Comparison of ENCODE assay signal across 8 mouse cellular contexts in genomic region chr17:50291485-50292200, GRCm38 (mm10). TPM values are rescaled to one million over a fixed set of nuclear protein-coding genes. Genes with fewer than 3 reads are reported as not detected.
DNase-seq lines count a peak whose midpoint lies in the region; ATAC-seq lines count a peak whose summit lies in the region.

No protein-coding gene starts in this region.

- no peak overlapping the region for H3K27ac ChIP-seq in forebrain, embryonic 10.5 days
- H3K27ac ChIP-seq in forebrain, embryonic 12.5 days, result no peak overlapping the region

- ATAC-seq in forebrain, embryonic 12.5 days (ENCODE audit: low FRiP score), result no peak
- ATAC-seq in granulocyte monocyte progenitor cell, adult 5-6 weeks (replicated peaks; ENCODE audit: poor library complexity, severe bottlenecking), result peak; percentile 38; the same call in 1 of the 2 replicates

- H3K4me1 ChIP-seq in forebrain, embryonic 10.5 days, result peaks cover 12% of the 10 kb centered on the region
- H3K4me1 ChIP-seq in forebrain, embryonic 12.5 days, result no peaks in the 10 kb centered on the region

- H3K36me3 ChIP-seq in forebrain, embryonic 10.5 days (replicated peaks), result peaks cover 6% of the 10 kb centered on the region; the same call in 1 of the 2 replicates
- H3K36me3 ChIP-seq in forebrain, embryonic 12.5 days (replicated peaks), result no peaks in the 10 kb centered on the region

- no peak overlapping the region for H3K9ac ChIP-seq in forebrain, embryonic 12.5 days

- H3K4me2 ChIP-seq in forebrain, embryonic 12.5 days, result no peak overlapping the region

- peaks cover 20% of the 10 kb centered on the region for H3K9me3 ChIP-seq in forebrain, embryonic 10.5 days
- peaks cover 15% of the 10 kb centered on the region for H3K9me3 ChIP-seq in forebrain, embryonic 12.5 days

- WGBS in forebrain, embryonic 10.5 days, result 31% methylated on average over 3 of the region's 3 CpGs
- 19% methylated on average over 3 of the region's 3 CpGs for WGBS in forebrain, embryonic 12.5 days

- H3K4me3 ChIP-seq in forebrain, embryonic 10.5 days, result peak overlapping the region; percentile 55
- H3K4me3 ChIP-seq in forebrain, embryonic 12.5 days (replicated peaks), result no peak overlapping the region

- DNase-seq in forebrain, embryonic 10.5 days (ENCODE audit: extremely low spot score, low spot score), result no peak
- DNase-seq in lung, postnatal 25 days (ENCODE audit: low spot score), result peak; percentile 48
- DNase-seq in lung, postnatal 14 days, result no peak
- peak; percentile 13 for DNase-seq in skeletal muscle tissue, adult 2 months (ENCODE audit: low read depth, low spot score)
- no peak for DNase-seq in urinary bladder, postnatal 4 days (ENCODE audit: low spot score in 2 of 2)
- no peak for DNase-seq in adrenal gland, postnatal 14 days

- H3K27me3 ChIP-seq in forebrain, embryonic 10.5 days (ENCODE audit: poor library complexity, severe bottlenecking), result no peaks in the 10 kb centered on the region
- no peaks in the 10 kb centered on the region for H3K27me3 ChIP-seq in forebrain, embryonic 12.5 days

RNA-seq across cellular contexts. Expression of gene Dazl, which starts 1.8 kb away (rescaled TPM):
- 0.23 TPM in 1 of 2 replicates, not detected in the other for polyA plus RNA-seq in forebrain, embryonic 10.5 days (2016; fragmentation: Nextera tagmentation; extraction: Ambion mirVana)
- 0.33 and 0.45 TPM in 2 replicates for polyA plus RNA-seq in forebrain, embryonic 12.5 days (2016; fragmentation: Nextera tagmentation; extraction: Ambion mirVana)
- total RNA-seq in granulocyte monocyte progenitor cell, adult 5-6 weeks (2014; fragmentation: Nextera tagmentation), result not detected in 2 replicates
- total RNA-seq in granulocyte monocyte progenitor cell, adult 5-6 weeks (2017), result not detected in 2 replicates
- 0.26 and 0.53 TPM in 2 replicates for total RNA-seq in adrenal gland, postnatal 14 days (2021)

Comparison
In these comparisons a context has a peak if more than half of its experiments do, and no peak if none do; other contexts are left out.
1. DNase-seq: peak in lung, postnatal 25 days (single experiment) and skeletal muscle tissue, adult 2 months (single experiment); none in forebrain, embryonic 10.5 days (single experiment), lung, postnatal 14 days (single experiment), urinary bladder, postnatal 4 days (0 of 2) and adrenal gland, postnatal 14 days (single experiment).